Mouse (Mus musculus): ENCODE measurements at regions not wholly inside any gene's neighbourhood (a gene's known extent, or its start where the extent isn't known, plus 50 kb on each side); places are given as distances from the start of the nearest gene placed in this dataset.

GRCm38 (mm10) chr13:25958153-25958466, 687.8 kb upstream of the Nrsn1 start:
- TF ChIP-seq CTCF (IDR thresholded peaks at IDR 0.05; ENCODE audit: low read depth, low read length) (no peak), POLR2AphosphoS5 (IDR thresholded peaks at IDR 0.05; ENCODE audit: insufficient replicate concordance, low read depth, low read length) (no peak), GATA1 (IDR thresholded peaks at IDR 0.05; ENCODE audit: borderline replicate concordance, low read length) (no peak), TAL1 (conservative IDR thresholded peaks at IDR 0.05; ENCODE audit: low read depth, low read length) (no peak)

Measured in G1E (cell line).